Mouse (Mus musculus): ENCODE measurements around the gene 2410137M14Rik. TPM values are rescaled to one million over a fixed set of nuclear protein-coding genes. Genes with fewer than 3 reads are reported as not detected.
"Not testable (repeated sequence)": the region's sequence is repeated elsewhere in the genome, so short reads cannot be mapped to it uniquely, and the experiment has no call there.

The 2410137M14Rik gene
- total RNA-seq, 2 experiments from 2014 or later, result not detected

DNA sequence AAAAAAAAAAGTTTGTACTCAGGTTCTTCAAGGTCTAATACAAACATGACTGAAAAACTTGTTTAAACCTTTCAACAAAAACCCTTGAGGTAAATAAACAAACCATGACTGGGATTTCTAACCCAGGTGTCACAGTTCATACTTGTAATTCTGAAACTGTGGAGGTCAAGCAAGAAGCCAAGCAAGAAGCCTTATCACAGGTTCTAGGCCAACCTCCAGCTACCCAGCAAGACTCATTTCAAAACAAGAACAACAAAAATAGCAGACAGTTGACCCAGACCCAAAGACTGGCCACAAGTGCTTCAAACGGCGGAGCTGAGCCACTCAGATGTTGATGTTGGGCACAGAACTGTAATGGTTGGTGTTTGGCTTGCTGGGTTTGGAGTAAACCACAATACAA lies 13.5 kb upstream of the 2410137M14Rik start:
- no peak for DNase-seq (ENCODE audit: low spot score in 2 of 2)

DNA sequence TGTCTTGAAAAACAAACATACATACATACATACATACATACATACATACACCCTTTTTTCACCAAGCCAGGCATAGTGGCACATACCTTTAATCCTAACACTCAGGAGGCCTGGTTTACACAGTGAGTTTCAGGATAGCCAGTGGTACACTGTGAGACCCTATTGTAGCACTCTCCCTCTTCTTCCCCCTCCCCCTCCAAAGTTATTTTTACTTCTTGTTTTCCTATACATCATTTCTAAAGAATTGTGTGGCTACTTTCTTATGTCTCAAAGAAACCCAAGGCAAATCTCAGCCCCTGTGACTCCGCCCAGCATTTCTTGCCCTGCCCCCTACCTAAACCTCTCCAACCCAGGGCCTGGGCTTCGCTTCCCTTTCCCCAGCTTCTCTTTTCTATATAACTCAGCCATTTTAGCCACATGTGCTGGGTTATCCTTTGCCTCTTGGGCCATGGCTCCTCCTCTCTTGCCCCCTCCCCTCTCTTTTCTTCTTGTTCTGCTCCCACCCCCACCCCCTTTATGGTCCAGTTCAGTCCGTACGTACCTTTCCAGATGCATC lies 12.8 kb upstream of the 2410137M14Rik start:
- no peak for DNase-seq (ENCODE audit: low spot score in 2 of 2)

DNA sequence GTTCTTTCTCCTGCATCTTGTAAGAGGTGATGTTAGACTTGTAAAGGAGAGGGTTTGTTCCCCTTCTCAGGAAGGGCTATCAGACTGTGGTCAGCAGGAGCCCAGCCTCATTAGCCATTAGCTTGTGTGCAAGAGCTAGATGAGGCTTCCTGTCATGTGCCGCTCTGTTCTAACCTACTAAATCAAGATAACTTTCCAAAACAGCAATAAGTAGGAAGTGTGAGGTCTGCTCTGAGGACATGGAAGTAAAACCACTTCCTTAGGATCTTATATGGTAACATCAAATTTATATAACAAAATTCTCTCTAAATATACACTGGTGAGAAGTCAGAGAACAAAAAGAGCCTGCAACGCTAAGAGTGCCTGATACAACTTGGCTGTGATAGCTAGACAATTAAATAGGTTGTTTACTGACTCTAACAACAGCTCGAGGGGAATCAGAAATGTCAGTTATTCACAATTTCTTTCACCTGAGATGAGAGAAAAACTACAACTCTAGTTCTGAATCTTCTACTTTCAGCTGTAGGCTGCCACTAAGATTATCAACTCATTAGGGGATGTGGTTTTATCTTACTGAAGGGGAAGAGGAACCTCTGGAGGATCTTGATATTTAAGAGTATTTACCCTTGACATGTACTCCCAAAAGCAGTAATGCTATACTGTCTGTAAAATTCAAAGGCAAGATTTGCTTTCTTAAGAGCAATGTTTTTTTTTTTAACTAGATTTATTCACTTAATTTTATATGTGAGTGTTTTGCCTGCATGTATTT lies 11.5 kb upstream of the 2410137M14Rik start:
- no peak for DNase-seq (ENCODE audit: low spot score in 2 of 2)

DNA sequence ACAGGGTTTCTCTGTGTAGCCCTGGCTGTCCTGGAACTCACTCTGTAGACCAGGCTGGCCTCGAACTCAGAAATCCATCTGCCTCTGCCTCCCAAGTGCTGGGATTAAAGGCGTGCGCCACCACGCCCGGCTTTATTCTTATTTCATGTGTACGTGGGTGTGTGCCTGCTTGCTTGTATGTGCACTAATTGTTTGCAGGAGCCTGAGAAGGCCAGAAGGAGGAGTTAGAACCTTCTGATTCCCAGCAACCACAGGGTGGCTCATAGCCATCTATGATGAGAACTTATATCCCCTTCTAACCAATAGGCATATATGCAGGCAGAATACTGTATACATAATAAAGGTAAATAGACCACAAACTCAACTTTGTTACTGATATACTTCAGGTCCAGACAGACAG lies 9.6 kb upstream of the 2410137M14Rik start:
- not testable (repeated sequence) for DNase-seq (ENCODE audit: low spot score in 2 of 2)

DNA sequence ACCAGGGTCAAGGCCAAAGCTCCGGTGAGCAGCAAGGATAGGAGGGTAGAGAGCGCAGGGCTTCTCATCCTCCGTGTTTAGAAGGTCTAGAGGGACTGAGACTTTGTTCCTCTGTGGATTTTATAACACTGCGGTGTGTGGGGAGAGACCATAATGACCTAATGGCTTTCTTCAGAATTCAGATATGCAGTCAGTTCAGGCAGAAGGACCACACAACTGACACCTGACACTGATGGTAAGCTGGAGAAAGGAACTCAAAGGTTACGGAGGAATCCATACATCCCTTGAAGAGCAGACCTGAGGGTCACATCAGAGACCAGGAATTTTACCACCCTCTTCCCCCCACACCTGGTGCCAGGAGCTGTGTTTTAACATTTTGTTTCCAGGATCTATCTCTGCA lies 8.4 kb upstream of the 2410137M14Rik start, which contains the start of gene H2-M5:
Gene H2-M5 (minus strand): TSS at position 101 of the 400 bp plus-strand sequence.
- DNase-seq (ENCODE audit: low spot score in 2 of 2), result no peak

DNA sequence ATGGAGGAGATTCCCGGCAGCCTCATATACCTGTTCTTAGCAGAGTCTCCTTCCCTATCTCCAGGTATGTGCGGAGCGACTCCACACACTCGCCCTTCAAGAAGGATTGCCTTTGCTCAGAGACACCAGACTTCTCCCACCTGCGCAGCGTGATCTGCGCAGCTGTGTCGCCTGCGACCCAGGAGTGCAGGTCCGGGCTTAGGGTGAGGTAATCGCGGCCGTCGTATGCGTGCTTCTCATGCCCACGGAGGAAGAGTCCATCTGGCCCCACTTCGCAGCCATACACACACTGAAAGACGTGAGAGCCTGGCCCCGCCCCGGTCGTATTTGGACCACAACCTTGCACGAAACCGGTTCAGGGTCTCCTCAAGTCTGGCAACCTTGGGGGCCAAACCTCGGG lies 7.4 kb upstream of the 2410137M14Rik start:
- no peak for DNase-seq (ENCODE audit: low spot score in 2 of 2)

DNA sequence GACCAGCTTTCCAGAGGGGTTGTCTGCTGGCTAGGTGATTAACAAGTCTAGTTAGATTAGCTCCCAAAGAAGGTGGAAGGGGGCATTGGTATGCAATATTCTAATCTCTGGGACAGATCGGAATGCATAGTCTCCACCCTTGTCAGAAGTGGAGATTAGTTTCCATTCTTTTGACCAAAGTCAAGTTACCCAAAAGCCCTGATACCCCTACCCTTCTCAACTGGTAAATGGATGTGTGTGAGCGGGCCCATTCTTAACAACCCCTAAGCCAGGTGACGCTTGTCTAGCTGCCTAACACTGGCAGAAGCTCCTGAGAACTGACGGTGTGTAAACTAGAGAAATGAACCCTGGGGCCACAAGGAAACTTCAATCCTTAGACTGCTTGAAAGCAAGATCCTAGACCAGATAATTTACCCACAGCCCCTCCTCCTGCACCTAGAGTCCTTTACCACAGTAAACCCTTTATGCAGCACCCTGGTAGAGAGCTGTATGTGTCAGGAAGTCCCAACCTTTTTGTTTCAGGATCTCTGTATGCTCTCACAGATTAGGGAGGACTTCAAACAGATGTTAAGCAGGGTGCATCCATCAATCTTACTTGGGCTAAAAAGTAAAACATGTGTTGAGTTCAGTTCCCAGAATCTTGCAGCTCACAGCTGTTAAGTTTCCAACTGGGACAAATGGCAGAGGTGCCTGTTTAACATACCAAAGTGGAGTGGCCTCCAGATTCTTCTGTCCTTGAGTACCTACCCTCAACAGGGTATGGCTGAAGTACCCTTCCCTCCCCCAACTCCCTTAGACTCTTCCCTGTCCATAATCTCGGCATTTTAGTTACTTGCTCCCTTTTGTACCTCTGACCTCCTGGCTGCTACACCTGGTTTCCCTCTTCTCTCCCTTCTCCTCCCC lies 1.5 kb upstream of the 2410137M14Rik start:
- no peak for DNase-seq (ENCODE audit: low spot score in 2 of 2)

DNA sequence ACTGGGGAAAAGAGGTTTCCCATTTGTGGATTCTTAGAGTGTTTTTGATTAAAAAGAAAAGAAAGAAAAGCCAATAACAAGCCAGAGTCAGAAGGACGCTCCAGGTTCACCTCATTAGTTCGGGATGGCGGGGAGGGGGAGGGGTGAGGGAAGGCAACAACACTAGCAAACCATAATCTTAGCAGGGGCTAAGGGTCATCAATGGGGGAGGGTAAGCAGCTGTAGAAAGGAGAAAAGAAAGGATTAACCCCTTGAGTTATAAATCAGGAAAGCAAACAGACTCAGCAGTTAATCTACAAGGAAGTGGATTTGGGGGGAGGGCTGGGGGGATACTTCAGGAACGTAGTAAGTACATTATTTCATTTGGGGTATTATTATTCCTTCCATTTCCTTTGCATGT lies 808 bp upstream of the 2410137M14Rik start:
- no peak for DNase-seq (ENCODE audit: low spot score in 2 of 2)

DNA sequence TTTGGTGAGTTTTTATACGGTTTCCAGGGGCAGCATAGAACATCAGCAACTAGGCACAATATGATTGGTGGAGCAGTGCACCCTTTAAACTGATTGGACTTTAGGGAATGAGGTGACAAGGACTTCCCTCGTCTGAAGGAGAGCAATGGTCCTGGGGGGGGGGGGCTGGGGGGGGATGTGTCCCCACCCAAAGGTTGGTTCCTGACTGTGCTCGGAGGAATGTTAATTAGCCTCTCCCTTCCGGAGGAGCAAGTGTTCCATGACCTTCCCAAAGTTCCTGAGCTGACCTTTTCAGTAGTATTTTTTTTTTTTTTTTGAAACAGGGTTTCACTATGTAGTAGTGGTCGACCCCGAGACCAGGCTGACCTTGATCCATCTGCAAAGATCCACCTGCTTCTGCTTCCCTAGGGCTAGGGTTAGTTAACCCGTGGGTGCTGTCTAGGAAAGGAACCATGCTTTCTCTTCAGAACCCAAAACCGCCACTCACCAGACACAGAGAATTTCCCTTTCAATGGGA lies 7.7 kb downstream of the 2410137M14Rik start:
- no peak for DNase-seq (ENCODE audit: low spot score in 2 of 2)

DNA sequence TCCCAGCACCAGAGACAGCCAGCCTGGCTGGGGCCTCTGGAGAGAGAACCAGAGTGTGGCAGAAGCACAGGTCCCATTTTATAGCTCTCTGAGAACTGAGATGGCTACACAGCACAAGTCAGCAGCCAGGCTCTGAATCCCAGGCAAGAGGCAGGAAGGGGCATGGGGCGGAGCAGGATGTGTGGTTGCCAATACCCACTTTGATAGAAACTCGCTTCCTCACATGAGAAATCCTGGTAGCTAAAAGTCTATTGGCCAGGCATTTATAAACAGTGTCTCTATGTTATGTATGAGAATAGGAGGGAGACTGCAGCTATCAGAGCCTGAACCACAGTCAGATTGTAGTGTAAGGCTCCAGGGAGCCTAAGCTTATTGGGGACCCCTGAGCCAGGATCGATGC lies 8.2 kb downstream of the 2410137M14Rik start:
- DNase-seq (ENCODE audit: low spot score in 2 of 2), result no peak

DNA sequence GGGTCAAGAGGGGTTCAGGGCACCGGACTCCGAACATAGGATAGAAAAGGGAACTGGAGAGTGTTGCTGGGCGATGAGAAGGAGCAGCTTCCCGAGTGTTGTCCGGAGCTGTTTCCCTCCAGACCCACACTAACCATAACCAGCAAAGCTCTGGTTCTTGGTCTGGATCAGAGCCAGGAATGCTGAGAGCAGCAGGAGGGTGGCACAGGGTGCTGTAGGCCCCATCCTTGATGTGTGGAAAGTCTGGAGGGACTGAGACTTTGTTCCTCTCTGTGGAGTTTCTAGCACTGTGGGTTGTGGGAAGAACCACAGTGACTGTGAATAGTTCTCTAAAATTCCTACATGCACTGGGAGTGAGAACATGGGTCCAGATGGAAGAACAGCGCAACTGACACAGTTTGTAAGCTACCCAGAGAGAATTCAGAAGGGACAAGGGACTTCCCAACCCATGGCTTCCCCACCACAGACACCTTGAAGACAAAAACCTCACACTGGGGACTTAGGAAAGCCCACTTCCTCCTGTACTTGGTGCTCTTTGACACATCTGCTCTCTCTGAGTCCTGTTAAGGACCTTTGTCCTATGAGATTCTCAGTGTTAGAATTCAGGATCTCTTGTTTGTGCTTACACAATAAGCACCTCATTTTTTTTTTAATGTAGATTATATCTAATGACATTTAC lies 9.7 kb downstream of the 2410137M14Rik start:
- DNase-seq (ENCODE audit: low spot score in 2 of 2), result no peak

DNA sequence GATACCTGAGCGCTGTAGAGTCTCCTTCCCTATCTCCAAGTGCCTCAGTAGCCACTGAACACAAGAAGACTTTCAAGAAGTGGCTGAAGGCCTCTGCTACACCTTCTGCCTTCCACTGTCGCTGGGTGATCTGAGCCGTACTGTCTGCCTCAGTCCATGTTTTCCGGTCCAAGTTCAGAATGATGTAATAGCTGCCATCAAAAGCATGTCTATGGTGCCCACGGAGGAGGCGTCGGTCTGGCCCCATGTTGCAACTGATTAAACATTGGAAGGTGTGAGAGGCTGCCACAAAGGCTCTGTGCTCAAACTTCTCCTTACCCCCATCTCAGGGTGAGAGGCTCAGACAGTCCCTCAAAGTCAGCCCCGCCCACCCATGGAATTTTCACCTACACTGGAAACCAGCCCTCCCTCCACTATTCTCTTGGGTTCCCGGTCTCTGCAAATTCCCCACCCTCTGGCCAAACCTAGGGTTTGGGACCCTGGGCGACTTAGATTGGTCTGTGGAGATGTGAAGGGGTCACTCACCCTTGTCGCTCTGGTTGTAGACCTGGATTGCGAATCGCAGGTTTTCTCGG lies 10.6 kb downstream of the 2410137M14Rik start:
- no peak for DNase-seq (ENCODE audit: low spot score in 2 of 2)

DNA sequence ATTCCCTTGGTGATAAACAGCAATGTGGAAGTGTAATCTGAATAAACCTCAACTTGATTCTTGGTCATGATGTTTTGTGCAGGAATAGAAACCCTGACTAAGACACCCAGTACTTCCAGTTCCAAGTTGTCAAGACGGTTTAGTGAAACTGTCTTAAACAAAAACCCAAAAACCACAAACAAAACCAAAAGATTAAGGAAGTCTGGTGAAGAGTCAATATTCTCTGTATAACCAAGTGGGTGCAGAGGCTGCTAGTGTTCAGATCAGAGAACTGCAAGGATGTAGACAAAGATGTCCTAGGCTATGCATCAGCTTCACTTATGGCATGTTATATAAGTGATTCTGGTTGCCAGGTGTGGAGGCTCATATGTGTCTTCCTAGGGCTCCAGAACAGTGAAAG lies 14.2 kb downstream of the 2410137M14Rik start:
- no peak for DNase-seq (ENCODE audit: low spot score in 2 of 2)

DNA sequence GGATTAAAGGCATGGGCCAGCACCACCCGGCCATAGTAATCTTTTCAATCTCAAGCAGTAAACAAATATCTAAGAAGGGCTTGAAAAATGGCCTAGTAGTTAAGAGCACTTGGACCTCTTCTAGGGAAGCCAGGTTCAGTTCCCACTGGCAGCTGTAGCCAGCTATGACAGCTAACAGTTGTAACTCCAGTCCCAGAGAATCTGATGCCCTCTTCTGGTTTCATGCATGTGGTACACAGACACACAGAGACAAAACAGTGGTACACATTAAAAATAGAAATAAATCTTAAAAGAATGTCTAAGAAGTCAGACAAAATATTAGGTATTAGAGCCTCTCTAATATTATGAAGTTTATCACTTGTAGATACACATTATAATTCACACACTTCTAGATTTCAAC lies 19.9 kb downstream of the 2410137M14Rik start:
- no peak for DNase-seq (ENCODE audit: low spot score in 2 of 2)

DNA sequence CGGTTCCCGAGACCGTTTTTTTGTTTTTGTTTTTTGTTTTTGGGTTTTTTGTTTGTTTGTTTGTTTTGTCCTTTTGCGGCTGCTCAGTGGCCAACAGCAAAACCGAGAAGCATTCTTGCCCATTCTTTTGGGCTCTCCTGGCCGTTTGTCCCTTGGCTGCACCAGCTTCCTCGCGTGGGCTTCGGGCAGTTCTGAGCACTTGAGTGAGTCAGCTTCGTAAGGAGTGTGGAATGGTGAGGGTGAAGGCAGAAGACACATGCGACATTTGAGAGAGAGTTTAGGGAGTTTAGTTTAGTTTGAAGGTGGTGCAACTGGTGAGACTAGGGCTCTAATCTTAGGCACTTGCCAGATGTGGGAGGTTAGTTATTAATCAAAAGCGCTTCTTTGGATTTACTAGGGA lies 22.2 kb downstream of the 2410137M14Rik start:
- no peak for DNase-seq (ENCODE audit: low spot score in 2 of 2)

DNA sequence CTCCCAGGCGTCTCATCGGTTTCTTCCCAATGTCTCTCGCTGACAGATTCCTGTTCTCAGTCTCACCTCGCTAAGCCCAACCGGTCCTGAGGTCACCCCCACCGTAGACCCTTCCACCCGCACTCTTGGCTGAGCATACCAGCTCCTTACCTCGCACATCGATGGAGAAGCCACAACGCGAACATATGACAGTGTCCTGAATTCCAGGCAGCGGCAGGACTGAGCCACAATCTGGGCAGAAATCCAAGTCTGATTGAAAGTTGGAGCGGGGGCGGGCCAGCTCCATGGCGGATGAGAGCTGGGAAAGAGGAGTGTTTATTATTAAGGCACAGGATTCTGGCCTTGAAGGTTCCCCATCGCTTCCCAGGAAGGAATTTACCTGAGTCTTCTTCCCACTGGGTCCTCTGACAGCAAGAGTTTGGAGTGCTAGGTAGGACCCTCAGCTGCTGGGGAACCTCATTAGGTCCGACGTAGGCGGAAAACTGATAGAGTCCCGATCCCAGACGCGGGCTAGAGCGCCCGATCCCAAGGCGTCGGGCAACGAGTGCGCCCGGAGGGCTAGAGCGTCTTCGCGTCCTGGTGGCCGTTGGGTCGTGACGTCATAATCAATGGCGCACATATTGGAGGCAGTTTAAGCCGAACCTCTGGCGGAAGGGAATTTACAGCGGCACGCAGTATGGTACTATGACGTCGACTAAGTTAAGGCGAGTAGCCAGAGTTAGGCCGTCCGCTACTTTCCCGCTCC lies 22.9 kb downstream of the 2410137M14Rik start, which contains the start of the genes Znrd1 and Znrd1as:
Gene Znrd1 (minus strand): TSS at position 561 of the 745 bp plus-strand sequence.
Gene Znrd1as (plus strand): TSS at position 594 of the 745 bp plus-strand sequence.
- peak; percentile 83 to 88 for DNase-seq (ENCODE audit: low spot score in 2 of 2)

DNA sequence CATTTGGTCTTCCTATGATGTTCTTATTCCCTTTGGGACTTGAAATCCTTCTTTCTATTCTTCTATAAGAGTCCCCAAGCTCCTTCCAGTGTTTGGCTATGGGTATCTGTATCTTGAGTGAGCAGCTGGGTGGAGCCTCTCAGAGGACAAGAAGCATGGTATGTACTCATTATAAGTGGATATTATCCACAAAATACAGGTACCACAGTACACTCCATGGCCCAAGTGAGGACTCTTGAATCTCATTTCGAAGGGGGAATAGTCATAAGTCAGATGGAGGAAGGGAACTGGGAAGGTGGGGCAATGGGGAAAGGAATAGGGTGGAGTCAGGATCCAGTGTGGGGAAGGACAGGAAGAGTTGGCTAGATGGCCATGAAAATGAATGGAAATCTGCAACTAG lies 28.0 kb downstream of the 2410137M14Rik start:
- no peak for DNase-seq (ENCODE audit: low spot score in 2 of 2)

DNA sequence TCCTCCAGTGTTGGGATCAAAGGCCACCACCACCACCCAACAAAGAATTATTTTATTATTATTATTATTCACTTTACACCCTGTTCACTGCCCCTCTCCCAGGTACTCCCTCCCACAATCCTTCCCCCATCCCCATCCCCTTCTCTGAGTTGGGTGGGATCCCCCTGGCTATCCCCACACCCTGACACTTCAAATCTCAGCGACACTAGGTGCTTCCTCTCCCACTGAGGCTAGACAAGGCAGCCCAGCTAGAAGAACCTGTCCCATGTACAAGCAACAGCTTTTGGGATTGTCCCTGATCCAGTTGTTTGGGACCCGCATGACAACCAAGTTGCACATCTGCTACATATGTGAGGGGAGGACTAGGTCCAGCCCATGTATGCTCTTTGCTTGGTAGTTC lies 28.4 kb downstream of the 2410137M14Rik start:
- no peak for DNase-seq (ENCODE audit: low spot score in 2 of 2)

All from adrenal gland, adult 18-20 months (tissue).